Mouse (Mus musculus) ovary, adult 18-20 months (tissue): Measurements from ENCODE around the gene Celsr1.
"Not testable (repeated sequence)": the region's sequence is repeated elsewhere in the genome, so short reads cannot be mapped to it uniquely, and the experiment has no call there.

Source experiments
- DNase-seq: peaks from one replicate; pipeline ENCODE4 v3.0.0; 2022; ENCODE audit warnings: low spot score, mixed read lengths

The Celsr1 gene

DNA sequence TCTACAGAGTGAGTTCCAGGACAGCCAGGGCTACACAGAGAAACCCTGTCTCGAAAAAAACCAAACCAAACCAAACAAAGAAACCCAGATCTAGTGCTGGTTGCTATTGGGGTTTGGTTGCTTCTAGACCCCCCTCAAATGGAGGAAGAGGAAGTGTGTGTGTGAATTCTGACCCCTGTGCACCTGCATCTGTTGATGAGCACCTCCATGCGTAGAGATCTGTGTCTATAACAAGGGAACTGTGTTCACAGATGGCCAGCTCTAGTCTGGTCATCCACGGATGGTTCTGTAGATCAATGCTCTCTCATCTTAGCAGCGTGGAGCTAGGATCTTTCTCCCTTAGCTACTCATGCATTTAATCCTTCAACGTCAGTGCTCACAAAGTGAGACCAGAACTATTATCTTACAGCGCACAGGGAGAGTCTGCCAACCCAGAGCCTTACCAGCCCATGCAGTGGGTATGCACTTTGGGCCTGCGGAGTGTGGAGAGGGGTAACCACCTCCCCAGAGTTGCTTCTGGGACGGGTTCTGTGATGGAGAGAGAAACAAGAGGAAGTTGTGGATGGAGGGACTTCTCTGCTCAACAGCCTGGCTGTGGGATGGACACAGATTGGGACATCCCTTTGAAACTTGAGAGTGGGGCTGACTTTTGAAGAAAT is 30.7 kb upstream of the Celsr1 start:
- DNase-seq: no peak

DNA sequence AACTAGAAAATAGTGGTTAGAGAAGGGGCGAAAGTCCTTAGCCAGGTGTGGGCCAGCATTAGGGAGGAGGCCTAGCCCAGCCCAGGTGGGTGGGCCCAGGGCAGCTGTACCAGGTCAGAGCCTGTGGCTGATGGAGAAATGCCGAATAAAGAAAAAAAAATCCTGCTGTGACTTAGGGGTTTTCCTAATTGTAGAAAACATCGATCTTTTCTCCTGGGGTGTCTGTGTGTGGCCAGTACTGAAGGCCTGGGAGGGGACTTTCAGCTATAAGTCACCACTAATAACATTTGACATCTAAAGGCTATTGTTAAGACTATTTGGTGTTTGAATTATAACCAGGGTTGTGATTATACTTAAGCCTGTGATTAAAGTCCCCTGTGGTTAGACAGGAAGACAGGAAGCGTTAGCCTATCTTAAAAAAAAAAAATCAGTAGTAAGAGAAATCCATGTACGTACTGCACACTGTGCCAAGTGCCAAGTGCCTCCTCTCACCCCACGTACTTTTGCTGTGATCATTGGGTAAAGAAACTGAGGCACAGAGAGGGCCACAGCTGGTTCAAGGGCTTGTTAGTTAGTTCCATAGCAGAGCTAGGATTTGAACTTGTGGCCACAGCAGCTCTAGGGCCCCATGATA is 28.4 kb upstream of the Celsr1 start:
- no peak for DNase-seq

DNA sequence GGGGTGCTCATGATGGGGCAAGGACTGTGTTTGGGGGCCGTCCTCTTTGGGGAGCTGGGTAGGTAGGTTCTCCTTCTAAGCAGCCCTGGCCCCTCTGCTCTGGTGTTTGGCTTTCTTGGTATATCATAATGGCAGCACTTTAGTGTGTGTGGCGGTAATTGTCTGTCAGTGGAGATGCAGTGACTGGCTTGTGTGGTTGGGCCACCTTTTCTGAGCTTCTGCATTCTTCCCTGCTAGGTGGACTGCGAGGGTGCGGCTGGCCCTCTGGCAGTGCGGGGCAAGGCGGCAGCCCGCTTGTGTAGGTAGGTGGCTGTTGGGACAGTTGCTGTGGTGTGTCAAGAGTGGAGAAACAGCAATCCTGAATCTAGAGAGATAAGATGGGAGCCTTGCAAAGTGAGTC is 27.6 kb upstream of the Celsr1 start:
- DNase-seq: no peak

DNA sequence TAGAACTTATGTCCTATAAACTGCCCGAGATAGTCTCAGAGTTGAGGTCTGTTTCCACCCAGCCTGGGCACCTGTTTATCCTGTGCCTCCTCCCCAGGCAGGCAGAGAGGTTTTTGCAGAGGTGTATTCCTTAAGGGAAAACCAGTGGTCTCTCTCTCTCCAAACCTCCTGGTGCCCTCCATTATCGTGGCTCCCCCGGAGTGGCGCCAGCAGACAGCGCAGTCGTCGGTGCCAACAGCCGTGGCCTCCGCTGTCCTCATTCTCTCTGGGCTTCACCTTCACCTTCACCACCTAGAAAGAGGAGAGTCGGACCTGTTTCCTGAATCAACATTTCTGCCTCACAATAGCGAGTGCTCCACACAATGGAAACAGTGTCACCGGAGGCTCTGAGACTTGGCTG is 27.0 kb upstream of the Celsr1 start:
- DNase-seq: no peak

DNA sequence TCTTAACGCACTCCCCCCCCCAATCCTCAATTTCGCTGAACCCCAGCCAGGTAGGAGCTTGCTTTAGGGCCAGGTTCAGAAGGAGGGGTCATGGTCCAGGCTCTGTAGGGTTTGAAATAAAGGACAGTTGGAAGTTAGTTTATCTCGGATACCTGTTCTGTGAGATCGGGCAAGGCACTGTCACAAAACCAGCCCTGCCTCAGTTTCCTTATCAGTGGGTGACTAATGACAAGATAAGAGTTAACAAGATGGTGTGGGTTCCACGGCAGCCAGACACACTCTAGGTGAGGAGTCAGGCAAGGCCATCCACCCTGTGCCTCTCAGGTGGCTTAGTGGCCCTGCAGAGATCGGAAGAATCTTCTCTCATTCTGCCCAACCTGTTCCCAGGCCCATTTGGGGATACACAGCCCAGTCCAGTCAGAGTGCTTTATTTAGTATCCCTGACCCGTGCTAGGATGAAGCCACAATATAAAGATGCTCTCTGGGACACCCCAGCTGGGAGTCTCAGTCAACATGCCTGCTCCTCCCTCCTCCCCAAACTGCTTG is 26.3 kb upstream of the Celsr1 start:
- no peak for DNase-seq

DNA sequence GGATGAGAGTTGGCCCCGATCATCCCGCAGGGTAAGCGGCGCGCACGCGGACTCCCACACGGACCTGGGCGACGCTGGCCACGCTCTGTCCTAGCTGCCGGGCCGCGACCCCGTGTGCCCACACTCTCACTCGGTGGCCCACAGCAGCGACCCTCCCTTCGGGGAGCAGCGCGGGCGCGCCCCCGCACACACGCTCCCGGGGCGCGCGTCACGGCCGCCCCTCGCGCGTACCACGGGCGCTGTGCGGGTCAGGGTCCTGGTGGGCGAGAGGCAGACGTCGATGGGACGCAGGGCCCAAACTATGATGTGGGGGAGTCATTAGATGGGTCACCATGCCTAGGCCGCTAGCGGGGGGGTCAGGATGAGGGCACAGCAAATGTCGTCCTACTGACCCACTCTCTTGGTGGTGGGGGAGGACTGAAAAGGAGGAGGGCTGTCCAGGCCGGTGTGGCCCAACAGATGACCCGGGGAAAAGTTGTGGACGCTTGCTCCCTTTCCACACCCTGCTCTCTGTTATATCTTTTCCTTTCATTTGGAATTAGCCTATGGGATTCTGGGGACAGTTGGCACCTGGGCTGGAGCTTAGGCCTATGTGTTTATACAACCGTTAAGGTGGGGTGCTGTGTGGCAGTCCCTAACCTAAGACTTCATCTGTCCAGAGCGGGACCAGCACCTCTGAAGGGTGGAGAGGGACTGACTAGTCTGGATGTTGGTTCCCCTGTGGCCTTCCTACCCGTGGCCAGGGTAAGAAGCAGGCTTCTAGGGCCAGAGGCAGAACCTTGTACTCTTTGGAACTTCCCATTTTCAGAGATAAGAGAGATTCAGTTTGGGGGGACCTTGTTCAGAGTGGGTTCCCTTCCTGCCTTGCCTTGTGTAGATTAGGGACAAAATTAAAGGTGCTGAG is 25.6 kb upstream of the Celsr1 start:
- no peak for DNase-seq

DNA sequence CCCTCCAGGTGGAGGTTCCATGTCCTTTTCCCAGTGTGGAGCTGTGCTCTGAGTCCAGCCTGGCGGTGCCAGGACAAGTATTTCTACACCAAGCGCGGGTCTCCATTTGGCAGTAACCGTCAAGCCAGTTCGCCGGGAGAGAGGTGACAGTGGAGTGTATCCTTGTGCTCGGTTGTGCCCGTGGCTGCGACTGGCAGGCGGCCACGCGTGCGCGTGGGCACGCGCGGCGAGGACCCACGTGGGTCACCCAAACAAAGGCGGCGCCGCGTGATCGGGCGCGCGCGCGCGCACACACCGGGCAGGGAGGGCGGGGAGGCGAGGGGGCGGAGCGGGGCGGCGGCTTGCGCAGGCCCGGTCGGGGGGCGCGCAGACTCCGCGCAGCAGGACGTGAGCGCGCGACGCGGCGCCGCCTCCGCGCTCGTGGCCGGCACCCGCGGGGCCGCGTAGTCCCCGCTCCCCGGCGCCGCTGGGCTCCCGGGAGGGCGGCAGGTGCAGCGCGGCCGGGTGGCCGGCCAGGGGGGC is 24.9 kb upstream of the Celsr1 start:
- DNase-seq: peak; percentile 69

DNA sequence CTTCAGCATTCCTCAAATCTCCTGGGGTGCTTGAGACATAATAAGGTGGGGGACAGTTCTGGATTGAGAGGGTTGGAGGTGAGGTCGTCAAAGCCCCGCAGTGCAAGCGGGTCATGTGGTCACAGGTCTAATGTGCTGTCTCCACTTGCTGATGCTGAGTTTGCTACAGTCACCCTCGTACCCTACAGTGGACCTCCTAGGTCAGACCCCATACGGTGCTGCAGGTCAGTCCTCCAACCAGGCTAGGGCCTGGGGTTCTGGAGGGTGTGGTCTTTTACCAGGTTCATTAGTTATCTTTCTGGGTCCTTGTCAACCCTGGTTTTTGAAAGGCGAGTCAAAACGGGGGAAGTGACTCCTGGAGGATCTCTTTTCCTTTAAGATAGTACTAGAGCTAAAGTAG is 24.3 kb upstream of the Celsr1 start:
- no peak for DNase-seq

DNA sequence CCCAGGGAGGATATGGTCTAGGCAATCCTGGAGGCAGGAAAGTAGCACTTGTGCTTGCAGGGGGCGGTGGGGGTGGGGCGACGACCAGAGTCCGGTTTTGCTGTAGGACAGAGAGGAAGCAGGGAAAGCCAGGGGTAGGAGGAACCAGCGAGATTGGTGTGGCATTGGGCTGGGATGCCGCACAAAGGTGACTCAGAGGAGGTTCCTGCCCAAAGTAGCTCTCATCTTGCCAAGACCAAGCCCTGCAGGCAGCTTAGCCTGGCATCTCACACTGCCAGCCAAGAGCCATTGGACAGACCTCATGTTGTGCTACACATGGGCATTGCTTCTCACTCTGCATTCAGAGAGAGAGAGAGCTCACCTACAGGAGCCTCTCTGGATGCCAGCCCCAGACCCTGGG is 23.8 kb upstream of the Celsr1 start, which contains the start of gene Gramd4:
Gene Gramd4 (plus strand): TSS at position 283 of the 400 bp plus-strand sequence.
- DNase-seq: no peak

DNA sequence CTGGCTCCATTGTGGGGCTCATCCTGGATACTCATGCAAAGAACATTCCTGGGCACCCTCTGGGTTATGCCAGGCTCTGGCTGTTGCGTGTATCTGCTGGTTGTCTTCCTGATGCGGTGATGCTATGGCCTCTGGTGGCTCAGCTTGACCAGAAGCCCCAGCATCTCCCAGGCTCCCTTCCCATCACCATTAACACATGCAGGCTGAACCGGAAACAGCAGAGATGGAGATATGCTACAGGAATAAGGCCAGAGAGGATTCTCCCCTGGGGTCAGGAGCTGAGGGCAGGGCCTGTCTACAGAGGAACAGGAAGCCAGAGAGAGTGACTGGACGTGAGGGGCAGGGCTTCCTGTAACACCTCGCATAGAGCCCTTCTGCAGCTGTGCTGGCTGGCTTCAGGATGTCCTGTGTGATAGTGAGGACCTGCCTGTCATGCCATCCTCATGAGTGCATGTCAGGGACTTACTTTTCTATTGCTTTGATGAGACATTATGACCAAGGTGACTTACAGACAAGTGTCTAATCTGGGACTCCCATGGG is 22.7 kb upstream of the Celsr1 start:
- DNase-seq: no peak

DNA sequence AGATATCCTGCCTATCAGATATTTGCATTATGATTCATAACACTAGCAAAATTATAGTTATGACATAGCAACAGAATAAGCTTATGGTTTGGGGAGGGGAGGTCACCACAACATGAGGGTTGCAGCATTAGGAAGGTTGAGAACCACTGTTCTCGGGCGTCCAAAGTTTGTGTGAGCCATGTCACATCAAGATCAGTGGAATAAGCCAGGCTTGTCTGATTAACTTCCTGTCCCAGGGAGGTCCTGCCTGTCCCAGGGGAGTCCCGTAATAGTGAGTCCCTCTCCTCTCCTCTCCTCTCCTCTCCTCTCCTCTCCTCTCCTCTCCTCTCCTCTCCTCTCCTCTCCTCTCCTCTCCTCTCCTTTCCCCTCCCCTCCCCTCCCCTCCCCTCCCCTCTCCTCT is 21.3 kb upstream of the Celsr1 start:
- DNase-seq: not testable (repeated sequence)

DNA sequence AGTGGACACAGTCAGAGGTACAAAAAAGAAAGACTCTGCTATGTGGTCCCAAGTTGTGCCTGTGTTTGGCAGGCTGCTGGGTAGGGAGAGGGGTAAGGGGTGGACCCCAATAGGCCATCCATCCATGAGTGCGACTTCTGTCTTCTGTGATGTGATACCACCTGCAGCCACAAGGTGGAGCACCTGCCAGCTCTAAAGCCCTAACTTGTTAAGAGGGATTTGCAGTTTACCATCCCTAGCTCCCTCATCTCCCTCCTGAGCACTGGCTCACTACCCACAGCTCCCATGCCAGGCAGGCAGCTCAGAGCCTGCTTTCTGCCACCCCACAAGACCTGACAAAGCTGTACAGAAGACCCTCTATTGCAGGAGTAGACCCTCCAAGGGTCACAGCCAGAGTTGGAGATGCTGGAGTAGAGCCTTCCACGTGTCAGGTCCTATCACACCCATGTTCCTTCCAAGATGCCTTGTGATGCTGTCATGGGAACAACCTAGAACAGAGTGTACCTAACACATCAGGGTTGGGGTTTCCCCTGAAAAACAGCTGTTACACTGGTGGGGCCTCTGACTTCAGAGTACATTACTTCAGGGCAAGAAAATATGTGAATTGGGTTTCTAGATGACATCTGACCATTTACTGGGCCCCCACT is 20.4 kb upstream of the Celsr1 start:
- DNase-seq: no peak

DNA sequence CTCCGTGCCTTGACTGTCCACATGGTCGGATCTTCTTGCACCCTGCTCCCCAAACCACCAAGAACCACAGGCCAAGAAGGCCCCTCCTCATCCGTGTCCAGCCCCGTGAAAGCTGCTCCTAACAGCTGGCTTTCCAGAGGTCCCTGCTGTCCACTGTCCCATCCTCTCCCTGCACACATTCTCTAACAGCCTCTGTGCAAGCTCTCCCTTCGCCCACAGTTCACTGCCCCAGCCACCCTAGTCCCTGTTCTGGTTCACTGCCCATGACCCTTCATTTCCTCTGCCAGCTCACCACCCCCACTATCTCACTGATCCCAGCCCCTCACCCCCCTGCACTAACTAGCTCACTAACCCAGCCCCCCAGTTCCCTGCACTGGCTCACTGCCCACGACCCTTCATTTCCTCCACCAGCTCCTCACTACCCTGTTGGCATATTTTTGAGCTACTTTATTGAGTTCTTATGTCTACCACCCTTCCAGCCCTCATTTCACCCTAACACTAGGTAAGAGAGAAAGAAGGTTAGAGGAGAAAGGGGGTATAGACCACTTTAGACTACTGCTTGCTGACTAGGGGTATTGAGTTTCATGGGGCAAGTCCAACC is 18.4 kb upstream of the Celsr1 start:
- DNase-seq: no peak

DNA sequence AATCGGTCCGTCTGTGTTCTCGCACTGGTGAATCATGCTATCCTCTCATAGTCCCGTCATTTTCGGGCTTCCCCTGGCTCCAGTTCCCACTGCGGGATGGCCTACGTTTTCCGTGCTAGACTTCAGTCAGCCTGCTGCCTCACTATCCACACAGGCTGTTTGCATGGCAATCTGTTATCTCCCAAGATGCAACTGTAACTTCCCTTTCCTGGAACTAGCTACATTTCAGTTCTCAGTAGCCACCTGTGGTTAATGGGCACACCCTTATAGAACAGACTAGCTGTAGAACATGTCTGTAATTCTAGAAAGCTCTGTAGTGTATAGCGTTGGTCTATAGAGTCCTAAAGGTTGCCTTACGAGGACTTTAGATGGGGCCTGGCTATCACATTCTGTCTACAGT is 17.6 kb upstream of the Celsr1 start:
- DNase-seq: no peak

DNA sequence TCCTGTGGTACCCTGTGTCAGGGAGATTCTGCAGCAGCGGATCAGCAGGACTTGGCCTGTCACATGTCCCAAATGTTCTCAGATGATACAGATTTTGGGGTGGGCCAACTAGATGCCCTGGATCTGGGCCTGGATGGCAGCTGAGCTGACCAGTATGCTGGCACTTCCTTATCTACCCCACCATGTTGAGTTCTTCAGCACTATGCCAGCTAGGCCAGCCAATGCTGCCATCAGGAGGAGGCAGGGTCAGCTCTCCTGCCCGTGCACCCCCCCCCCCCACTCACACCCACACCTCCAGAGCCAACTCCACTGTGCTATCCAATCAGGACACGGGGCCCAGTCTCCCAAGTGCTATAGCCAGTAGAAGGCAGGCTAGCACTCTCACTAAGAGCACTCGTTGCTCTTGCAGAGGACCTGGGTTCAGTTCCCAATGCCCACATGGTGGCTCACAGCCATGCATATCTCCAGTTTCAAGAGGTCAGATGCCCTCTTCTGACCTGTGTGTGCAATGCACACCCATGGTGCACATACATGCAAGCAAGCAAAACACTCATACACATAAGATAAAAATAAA is 16.7 kb upstream of the Celsr1 start:
- no peak for DNase-seq

DNA sequence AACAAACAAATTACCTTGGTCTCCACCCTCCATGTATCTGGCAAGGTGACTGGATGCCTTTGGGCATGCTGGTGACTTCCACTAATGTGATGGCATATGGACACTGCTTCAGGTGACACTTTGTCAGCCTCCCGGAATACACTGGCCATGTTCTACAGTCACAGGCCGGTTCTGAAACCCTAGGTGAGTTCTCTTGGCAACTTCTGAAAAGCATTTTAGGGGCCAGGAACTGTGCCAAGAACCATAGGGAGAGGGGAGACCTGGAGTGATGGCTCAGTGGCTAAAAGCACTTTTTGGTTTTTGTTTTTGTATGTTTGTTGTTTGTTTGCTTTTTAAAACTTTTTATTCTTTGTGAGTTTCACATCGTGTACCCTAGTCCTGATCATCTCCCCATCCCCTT is 15.9 kb upstream of the Celsr1 start:
- DNase-seq: no peak

DNA sequence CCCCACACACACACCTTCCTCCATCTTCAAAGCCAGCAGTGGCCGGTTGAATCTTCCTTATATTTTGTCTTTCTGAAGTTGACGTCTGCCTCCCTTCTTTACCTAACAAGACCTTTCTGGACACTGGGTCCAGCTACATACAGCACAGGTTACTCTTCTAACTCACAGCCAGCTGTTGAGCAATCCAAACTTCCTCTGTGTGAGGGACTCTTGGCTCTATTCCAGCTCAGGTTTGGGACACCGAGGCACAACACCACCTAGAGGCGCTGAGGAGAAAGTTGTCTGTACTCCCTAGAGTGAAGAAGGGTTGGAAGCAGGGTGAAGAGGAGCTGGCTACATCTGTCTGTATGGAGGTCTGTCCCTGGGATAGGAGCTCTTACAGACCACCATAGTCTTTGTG is 8.8 kb upstream of the Celsr1 start:
- no peak for DNase-seq

DNA sequence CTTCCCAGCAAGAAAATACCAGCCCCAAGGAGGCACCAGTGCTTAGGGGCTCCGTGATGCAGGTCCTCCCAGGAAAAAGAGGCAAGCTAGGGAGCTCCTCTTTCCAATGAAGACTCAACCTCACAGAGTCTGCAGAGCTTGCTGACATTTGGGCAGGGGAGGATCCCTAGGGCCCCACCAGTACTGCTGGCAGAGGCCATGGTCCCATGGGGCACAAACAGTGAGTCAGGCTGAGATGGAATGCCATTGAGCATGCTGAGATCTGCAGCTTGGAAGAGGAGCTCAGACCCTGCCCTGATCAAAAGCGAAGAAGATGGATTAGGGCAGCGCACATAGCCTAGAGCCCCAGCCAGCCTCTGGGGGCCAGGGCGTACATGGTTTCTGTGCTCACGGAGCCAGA is 7.8 kb upstream of the Celsr1 start:
- no peak for DNase-seq

DNA sequence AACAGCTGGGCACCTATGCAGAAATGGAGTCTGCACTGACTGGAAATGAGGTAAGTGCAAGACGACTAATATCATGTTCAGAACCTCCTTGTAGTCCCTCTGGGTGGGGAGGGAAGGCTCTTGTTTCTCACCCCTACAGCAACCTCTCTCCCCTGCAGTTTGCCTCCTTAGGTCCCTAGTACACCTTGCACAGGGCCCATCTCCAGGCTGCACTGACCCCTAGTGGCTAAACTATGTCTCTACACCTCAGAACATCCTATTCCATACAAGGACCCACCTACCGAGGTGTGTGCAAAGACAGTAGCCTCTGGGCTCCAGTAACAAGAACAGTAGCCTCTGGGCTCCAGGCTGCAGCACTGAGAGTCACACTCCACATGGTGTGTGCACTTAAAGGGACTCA is 5.2 kb upstream of the Celsr1 start:
- no peak for DNase-seq

DNA sequence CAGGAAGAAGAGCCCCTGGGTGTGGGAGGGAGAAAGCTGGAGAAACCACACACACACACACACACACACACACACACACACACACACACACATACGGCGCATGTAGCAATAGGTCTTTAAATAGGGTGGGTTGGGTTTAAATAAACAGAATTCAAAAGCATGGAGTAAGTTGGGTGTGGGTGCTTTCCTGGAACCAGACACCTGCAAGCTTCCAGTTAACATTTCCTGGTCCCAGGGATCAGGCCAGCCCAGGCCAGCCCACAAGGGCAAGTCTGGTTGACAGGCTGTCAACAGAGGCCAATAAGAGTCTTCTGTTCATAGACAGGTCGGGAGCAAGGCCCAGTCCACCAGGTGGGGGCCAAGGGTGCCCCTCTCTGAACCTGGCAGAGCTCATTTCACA is 2.3 kb upstream of the Celsr1 start:
- DNase-seq: no peak

DNA sequence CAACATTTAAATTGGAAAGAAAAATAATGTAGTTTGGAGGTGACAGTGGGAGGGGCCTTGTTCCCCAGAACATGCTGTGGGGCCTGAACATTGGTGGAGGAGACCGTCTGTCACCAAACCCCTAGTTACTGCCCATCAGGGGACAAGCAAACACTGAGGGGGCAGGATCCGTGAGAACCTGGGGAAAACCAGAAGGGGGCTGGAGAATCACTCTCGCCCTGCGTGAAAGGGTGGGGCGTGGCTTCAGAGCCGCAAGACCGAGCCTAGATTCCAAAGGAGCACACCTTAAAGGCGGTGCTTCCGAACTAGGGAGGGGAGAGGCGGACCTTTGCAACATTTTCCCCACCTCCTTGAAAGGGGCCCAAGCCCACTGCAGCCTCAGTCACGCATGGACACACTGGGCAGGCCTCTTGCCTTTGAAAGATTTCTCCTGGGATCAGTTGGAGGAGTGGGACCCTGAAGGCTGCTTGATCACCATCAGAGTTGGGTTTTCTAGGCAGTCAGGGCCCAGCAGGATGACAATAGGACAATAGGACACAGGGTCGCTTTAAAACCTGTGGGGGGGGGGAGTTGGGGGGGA is 1.3 kb upstream of the Celsr1 start:
- no peak for DNase-seq
